Mouse (Mus musculus) liver, embryonic 14.5 days (tissue): ENCODE results near the gene Trmt44. TPM values are rescaled to one million over a fixed set of nuclear protein-coding genes. Genes with fewer than 3 reads are reported as not detected.

Source experiments
- ATAC-seq: fragments of 200-750 bp; cut with Nextera tagmentation; 2 replicates; pipeline ENCODE4 v1.8.0; 2017; ENCODE audit warnings: moderate number of reproducible peaks, mild to moderate bottlenecking, moderate library complexity; ENCODE audit not compliant: insufficient read depth
- DNase-seq, 3 experiments: peaks; one replicate each; pipeline ENCODE4 v3.0.0-alpha.2; 2012 to 2013; ENCODE audit warnings: low read depth in 3 of 3, low spot score in 3 of 3
- H3K27ac ChIP-seq: fragments of 300-500 bp; sonication (generic); 2 replicates; pipeline ENCODE4 v1.5.1; 2014; ENCODE audit warnings: moderate library complexity, mild to moderate bottlenecking, control low read depth, inconsistent platforms
- H3K27me3 ChIP-seq: fragments of 300-500 bp; sonication (generic); 2 replicates; pipeline ENCODE4 v1.6.1; 2014; ENCODE audit warnings: mild to moderate bottlenecking, low read length, moderate library complexity; ENCODE audit not compliant: control insufficient read depth, insufficient read depth
- H3K36me3 ChIP-seq: fragments of 300-500 bp; sonication (generic); replicated peaks from 2 replicates; pipeline ENCODE4 v1.6.1; 2014; ENCODE audit warnings: low read depth; ENCODE audit not compliant: control insufficient read depth, insufficient read depth
- H3K4me1 ChIP-seq, 2 experiments: fragments of 200-500 bp in 1 of 2; fragments of 300-500 bp in 1 of 2; sonication (generic) in 1 of 2; replicated peaks; 2 replicates each; pipeline ENCODE4 v1.6.1; 2012 to 2014; ENCODE audit warnings: antibody characterized with exemption in 1 of 2, inconsistent platforms in 1 of 2, low read length in 1 of 2; ENCODE audit not compliant: control insufficient read depth in 2 of 2, insufficient read depth in 2 of 2
- H3K4me2 ChIP-seq: fragments of 300-500 bp; sonication (generic); 2 replicates; pipeline ENCODE4 v1.6.1; 2014; ENCODE audit warnings: low read depth, mild to moderate bottlenecking, control low read depth, moderate library complexity
- H3K4me3 ChIP-seq, 2 experiments: fragments of 200-500 bp in 1 of 2; fragments of 300-500 bp in 1 of 2; sonication (generic) in 1 of 2; 2 replicates each; pipeline ENCODE4 v1.5.1; 2012 to 2014; ENCODE audit warnings: low read depth in 2 of 2, low read length in 2 of 2, mild to moderate bottlenecking in 2 of 2, control low read depth in 1 of 2, inconsistent platforms in 1 of 2, moderate library complexity in 1 of 2; ENCODE audit not compliant: insufficient read depth in 1 of 2
- H3K9ac ChIP-seq: fragments of 300-500 bp; sonication (generic); replicated peaks from 2 replicates; pipeline ENCODE4 v1.6.1; 2014; ENCODE audit warnings: mild to moderate bottlenecking, control low read depth, moderate library complexity
- H3K9me3 ChIP-seq: fragments of 300-500 bp; sonication (generic); 2 replicates; pipeline ENCODE4 v1.6.1; 2016; ENCODE audit warnings: low read length, mixed read lengths; ENCODE audit not compliant: control insufficient read depth
- CTCF ChIP-seq: IDR thresholded peaks from 2 replicates; pipeline ENCODE4 v1.5.1; 2016; ENCODE audit warnings: antibody characterized with exemption, low read depth, control low read depth
- EP300 ChIP-seq: IDR thresholded peaks from 2 replicates; pipeline ENCODE4 v1.6.1; 2016; ENCODE audit warnings: antibody characterized with exemption, low read depth
- WGBS: fragments of 180-500 bp; shearing (Covaris S2); extraction: QIAGEN DNeasy Blood & Tissue Kit; methylation state at CpG from one replicate; pipeline ENCODE4 v1.1.7; 2014; ENCODE audit not compliant: insufficient replicate concordance; 5-methylcytosine and 5-hydroxymethylcytosine counted together
- polyA plus RNA-seq, 2 experiments: library from polyadenylated mRNA; depleted of rRNA in 1 of 2; stranded (reverse) in 1 of 2; unstranded in 1 of 2; fragments of >200 nt; fragmentation: Nextera tagmentation in 1 of 2; extraction: Ambion mirVana in 1 of 2; gene quantifications; 2 replicates each; pipeline versions ENCODE4 v1.2.1 to v1.2.3; 2012 to 2014

The Trmt44 gene
- polyA plus RNA-seq, 2 experiments = 2.0 to 2.3 TPM

DNA sequence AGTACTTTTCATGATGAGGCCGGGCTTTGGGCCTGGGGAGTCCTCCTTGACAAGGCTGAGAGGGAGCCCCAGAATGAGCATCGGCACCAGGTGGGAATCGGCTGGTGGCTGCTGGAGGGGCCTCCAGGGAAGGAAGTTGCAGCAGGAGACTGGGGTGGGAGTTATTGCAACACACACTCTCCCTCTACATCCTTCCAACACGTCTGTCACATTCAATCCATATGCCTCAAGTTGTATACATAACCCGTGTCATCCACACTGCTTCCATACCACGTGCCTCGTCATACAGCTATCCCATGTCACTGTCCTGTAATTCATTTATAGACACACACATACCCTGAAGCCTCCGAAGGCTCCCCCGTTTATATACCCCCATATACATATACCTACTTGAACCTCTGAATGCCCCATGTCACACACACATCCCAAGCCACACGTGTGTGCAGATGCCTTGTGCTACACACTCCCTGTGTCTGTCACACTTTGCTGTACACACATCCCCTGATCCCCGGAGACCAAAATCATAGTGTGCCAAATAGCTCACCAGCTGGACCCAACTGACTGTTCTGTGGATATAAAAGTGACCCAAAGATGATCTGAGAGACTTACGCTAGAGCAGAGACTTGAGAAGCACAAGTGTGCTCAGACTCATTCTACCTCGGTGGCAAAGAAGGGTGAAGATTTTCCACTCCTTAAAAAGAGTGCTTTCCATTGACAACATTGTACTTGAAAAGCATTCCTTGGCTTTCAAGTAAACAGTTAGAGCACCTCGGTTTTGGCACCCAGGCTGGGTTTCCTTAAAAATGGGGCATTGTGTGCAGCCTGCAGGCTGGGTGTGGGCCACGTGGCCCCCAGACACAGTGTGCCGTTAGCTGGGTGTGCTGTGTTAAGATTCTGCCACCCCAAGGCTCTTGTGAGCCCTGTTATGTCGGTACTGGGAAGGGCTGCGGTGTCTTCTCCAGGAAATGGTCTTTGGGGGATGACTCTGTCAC is 21.6 kb upstream of the Trmt44 start:
- TF ChIP-seq EP300 = no peak
- TF ChIP-seq CTCF = no peak
- no peaks in the 10 kb centered on the region for H3K9me3 ChIP-seq
- no peaks in the 10 kb centered on the region for H3K27me3 ChIP-seq
- no peak overlapping the region for H3K9ac ChIP-seq
- H3K4me1 ChIP-seq = no peaks in the 10 kb centered on the region
- no peak overlapping the region for H3K4me2 ChIP-seq
- ATAC-seq = no peak
- 65% methylated on average over 18 of the region's 18 CpGs for WGBS
- DNase-seq = no peak
- no peak overlapping the region for H3K27ac ChIP-seq
- no peaks in the 10 kb centered on the region for H3K36me3 ChIP-seq
- no peak overlapping the region for H3K4me3 ChIP-seq

GRCm38 (mm10) chr5:35595706-35596105 is 20.8 kb upstream of the Trmt44 start:
- Histone ChIP-seq H3K9ac (no peak overlapping the region), H3K4me2 (no peak overlapping the region), H3K36me3 (no peaks in the 10 kb centered on the region), H3K27ac (no peak overlapping the region), H3K4me3 (no peak overlapping the region), H3K4me1 (no peaks in the 10 kb centered on the region), H3K9me3 (no peaks in the 10 kb centered on the region), H3K27me3 (no peaks in the 10 kb centered on the region)
- peak; percentile 99 for TF ChIP-seq CTCF
- no peak for TF ChIP-seq EP300
- DNase-seq = peak in 2 of 3 experiments; percentile 26 to 42
- ATAC-seq = no peak
- WGBS = 16% methylated on average over 4 of the region's 4 CpGs

GRCm38 (mm10) chr5:35594768-35595167 is 19.9 kb upstream of the Trmt44 start:
- H3K9ac ChIP-seq = no peak overlapping the region
- ATAC-seq (no peak), DNase-seq (no peak)
- H3K4me1 ChIP-seq = no peaks in the 10 kb centered on the region
- no peaks in the 10 kb centered on the region for H3K27me3 ChIP-seq
- no peaks in the 10 kb centered on the region for H3K9me3 ChIP-seq
- H3K27ac ChIP-seq = no peak overlapping the region
- WGBS = 76% methylated on average over 4 of the region's 4 CpGs
- no peaks in the 10 kb centered on the region for H3K36me3 ChIP-seq
- no peak overlapping the region for H3K4me2 ChIP-seq
- H3K4me3 ChIP-seq = no peak overlapping the region
- TF ChIP-seq EP300 (no peak), CTCF (no peak)

- Histone ChIP-seq H3K9me3 (no peaks in the 10 kb centered on the region), H3K4me1 (no peaks in the 10 kb centered on the region), H3K4me2 (no peak overlapping the region), H3K27me3 (no peaks in the 10 kb centered on the region), H3K9ac (no peak overlapping the region), H3K36me3 (no peaks in the 10 kb centered on the region), H3K4me3 (no peak overlapping the region), H3K27ac (no peak overlapping the region)
- ATAC-seq = no peak
- no peak for TF ChIP-seq EP300
- TF ChIP-seq CTCF = no peak
- DNase-seq = no peak
- WGBS = 70% methylated on average over 6 of the region's 6 CpGs
Measured at GRCm38 (mm10) chr5:35593272-35593671, 18.4 kb upstream of the Trmt44 start.

GRCm38 (mm10) chr5:35592824-35593223 is 18.0 kb upstream of the Trmt44 start:
- ATAC-seq = no peak

More at GRCm38 (mm10) chr5:35592824-35593223, 18.0 kb upstream of the Trmt44 start:
- TF ChIP-seq CTCF = no peak
- TF ChIP-seq EP300 = no peak
- H3K9me3 ChIP-seq = no peaks in the 10 kb centered on the region
- H3K4me3 ChIP-seq = no peak overlapping the region
- no peaks in the 10 kb centered on the region for H3K36me3 ChIP-seq
- no peaks in the 10 kb centered on the region for H3K4me1 ChIP-seq
- no peak overlapping the region for H3K4me2 ChIP-seq
- H3K27ac ChIP-seq = no peak overlapping the region
- no peak overlapping the region for H3K9ac ChIP-seq
- H3K27me3 ChIP-seq = no peaks in the 10 kb centered on the region
- 50% methylated on average over 4 of the region's 4 CpGs for WGBS
- no peak for DNase-seq
